Mouse (Mus musculus) liver, adult 2 months (tissue): Measurements from ENCODE around the gene Muc2.

ENCODE experiments used
- CTCF ChIP-seq: fragments of 200-500 bp; IDR thresholded peaks from 2 replicates; pipeline ENCODE4 v1.5.1; 2011; ENCODE audit warnings: low read depth, low read length, control low read depth
- POLR2A ChIP-seq: fragments of 200-500 bp; IDR thresholded peaks from 2 replicates; pipeline ENCODE4 v1.6.1; 2011; ENCODE audit warnings: low read length, control low read depth; ENCODE audit not compliant: insufficient read depth; ENCODE audit errors: extremely low read depth

DNA sequence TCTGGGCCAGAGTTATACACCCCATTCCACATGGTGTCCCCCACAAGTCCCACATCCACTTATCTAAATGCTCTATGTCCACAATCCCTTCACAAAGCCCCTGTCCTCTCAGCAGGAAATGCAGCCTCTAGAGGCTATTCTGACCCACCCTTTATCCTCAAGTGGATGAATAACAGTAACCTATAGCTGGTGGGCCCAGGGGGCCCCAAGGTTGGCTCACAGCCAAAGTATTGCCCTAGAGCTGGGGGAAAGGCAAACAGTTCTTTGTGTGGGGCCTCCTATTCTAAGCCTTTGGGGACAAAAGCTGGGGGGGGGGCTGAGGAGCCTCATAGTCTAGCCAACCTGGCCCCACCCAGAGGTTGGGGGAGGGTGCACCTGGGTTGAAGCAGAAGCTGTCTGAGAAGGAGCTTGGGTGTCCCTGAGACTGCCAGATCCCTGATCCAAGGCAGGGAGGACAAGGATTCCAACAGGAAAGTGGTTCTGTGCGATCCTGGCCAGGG lies 82.0 kb downstream of the Muc2 start:
- TF ChIP-seq CTCF = no peak
- no peak for TF ChIP-seq POLR2A
